Mouse (Mus musculus): ENCODE measurements at regions not wholly inside any gene's neighbourhood (a gene's known extent, or its start where the extent isn't known, plus 50 kb on each side); places are given as distances from the start of the nearest gene placed in this dataset.

DNA sequence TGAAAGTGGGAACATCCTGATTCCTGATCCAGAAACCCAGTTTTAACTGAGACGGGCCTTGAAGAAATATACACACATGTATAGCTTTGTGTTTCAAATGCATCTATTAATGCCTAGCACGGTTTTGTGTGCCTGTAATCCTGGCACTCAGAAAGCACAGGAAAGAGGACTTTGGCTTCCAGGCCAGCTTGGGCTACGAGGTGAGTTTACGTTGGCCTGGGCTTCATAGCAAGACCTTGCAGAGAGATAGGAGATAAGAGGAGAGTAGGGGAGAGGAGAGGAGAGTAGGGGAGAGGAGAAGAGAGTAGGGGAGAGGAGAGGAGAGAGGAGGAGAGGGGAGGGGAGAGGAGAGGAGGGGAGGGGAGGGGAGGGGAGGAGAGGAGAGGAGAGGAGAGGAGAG lies 234.9 kb upstream of the Klf4 start:
- no peak for ATAC-seq (ENCODE audit: insufficient number of reproducible peaks, insufficient read depth, low FRiP score, low TSS enrichment, low read depth)
- no peak overlapping the region for H3K4me3 ChIP-seq (replicated peaks)

DNA sequence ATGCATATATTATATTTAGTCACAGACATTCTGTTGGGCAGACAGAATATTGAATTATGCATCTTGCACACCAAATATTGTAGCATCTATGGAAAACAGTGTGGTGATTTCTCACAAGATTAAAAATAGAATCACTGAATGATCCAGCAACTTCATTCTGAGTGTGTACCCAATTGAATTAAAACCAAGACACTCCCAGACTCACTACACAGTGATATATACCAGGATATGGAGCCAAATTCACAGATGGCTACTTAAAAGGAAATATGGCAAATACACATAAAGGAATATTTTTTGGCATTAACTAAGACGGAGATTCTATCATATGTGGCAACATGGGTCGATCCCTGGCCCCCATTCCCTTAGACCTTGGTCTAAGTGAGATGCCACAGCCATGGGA lies 233.5 kb upstream of the Klf4 start:
- Histone ChIP-seq H3K27ac (no peak overlapping the region), H3K36me3 (no peaks in the 10 kb centered on the region), H3K9me3 (no peaks in the 10 kb centered on the region), H3K4me2 (no peak overlapping the region), H3K9ac (replicated peaks) (no peak overlapping the region), H3K4me1 (replicated peaks) (no peaks in the 10 kb centered on the region), H3K4me3 (replicated peaks) (no peak overlapping the region), H3K27me3 (no peaks in the 10 kb centered on the region)
- 95% methylated on average over 2 of the region's 2 CpGs for WGBS
- ATAC-seq (ENCODE audit: insufficient number of reproducible peaks, insufficient read depth, low FRiP score, low TSS enrichment, low read depth), result no peak

More for the DNA sequence above, 234.9 kb upstream of the Klf4 start:
- Histone ChIP-seq H3K9ac (replicated peaks) (no peak overlapping the region), H3K9me3 (no peaks in the 10 kb centered on the region), H3K27me3 (no peaks in the 10 kb centered on the region), H3K4me1 (replicated peaks) (no peaks in the 10 kb centered on the region), H3K27ac (no peak overlapping the region), H3K36me3 (no peaks in the 10 kb centered on the region), H3K4me2 (no peak overlapping the region)
- WGBS, result 82% methylated on average over 4 of the region's 4 CpGs

DNA sequence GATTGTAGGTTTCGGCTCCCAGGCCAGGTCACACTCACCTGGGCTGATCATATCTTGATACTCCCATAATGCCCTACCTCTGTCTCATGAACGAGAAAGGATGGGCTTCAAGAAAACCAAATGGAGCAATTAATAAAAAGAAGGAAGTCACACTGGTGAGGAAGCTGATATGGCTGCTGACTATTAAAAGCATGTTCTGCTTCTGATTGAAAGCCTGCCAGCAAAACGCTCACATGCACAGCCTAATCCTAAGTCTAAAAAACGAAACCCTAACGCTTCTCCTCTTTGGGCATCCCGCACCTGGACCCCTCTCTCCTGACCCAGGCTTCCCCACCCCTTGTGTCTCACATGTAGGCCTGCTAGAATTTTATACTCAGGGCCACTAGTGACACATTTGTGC lies 230.8 kb upstream of the Klf4 start:
- no peak overlapping the region for H3K4me3 ChIP-seq (replicated peaks)
- no peak overlapping the region for H3K9ac ChIP-seq (replicated peaks)
- H3K27ac ChIP-seq, result no peak overlapping the region
- H3K36me3 ChIP-seq, result no peaks in the 10 kb centered on the region
- H3K4me2 ChIP-seq, result no peak overlapping the region
- no peaks in the 10 kb centered on the region for H3K9me3 ChIP-seq
- no peaks in the 10 kb centered on the region for H3K27me3 ChIP-seq
- no peak for ATAC-seq (ENCODE audit: insufficient number of reproducible peaks, insufficient read depth, low FRiP score, low TSS enrichment, low read depth)
- H3K4me1 ChIP-seq (replicated peaks), result peaks cover 9% of the 10 kb centered on the region; the same call in 1 of the 2 replicates
- WGBS, result 75% methylated on average over 6 of the region's 6 CpGs

DNA sequence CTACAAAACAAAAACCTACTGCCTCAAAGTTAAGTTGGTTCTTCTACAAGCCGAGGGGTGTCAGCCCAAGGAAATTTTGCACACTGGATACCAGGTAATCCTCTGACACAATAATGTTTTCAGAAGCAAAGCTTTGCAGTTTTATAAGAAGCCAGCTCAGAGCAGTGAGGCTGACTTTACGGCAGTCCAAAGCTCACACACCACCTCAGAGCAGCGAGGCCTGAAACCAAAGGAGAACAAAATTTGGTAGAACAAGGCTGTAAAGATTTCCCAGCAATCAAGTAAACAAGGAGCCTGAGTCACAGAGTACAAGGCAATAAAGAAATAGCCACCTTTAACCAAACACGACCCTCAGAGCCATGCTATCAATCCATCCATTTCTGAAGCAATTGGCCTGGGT lies 230.1 kb upstream of the Klf4 start:
- H3K27ac ChIP-seq, result no peak overlapping the region

DNA sequence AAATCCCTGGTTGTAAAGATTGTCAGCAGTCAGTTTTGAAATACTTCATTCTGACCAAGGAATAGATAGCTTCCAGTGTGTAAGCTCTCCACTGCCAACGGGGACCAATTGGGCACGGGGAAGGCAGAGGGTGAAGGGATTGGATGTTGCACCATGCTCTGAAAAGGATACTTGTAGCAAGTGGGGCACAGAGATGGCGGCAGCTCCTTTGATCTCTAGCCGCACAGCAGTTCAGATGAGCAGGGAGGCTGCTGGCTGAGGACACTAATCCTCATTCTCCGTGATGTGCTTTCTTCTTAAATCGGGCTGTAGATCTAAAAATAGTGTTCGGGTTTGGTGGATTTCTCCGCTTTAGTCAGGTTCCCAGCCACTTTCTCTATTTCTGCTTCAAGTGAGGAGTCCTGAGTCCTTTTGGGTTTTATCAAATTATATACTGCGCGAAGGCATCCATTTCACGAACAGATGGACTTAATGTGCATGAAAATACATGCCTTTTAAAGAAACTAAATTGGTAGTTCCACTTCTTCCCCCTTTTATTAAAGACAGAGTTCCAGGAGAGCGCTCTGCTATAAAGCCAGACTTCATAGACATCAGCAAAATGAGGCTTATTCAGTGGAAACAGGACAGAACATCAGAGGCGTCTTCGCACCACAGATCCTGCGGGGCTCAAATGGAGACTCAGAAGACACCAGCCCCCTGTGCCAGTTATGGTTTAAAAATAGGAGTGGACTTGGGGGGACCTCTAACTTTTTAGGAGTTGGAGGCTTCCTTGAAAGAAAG lies 225.1 kb upstream of the Klf4 start:
- Histone ChIP-seq H3K9me3 (no peaks in the 10 kb centered on the region), H3K4me3 (replicated peaks) (no peak overlapping the region), H3K36me3 (no peaks in the 10 kb centered on the region), H3K4me1 (replicated peaks) (peaks cover 9% of the 10 kb centered on the region; the same call in 1 of the 2 replicates), H3K27me3 (0 out of 2 replicates have a peak, but pooled peaks cover 3% of the 10 kb centered on the region), H3K4me2 (no peak overlapping the region), H3K27ac (no peak overlapping the region), H3K9ac (replicated peaks) (no peak overlapping the region)
- WGBS, result 57% methylated on average over 15 of the region's 15 CpGs
- no peak for ATAC-seq (ENCODE audit: insufficient number of reproducible peaks, insufficient read depth, low FRiP score, low TSS enrichment, low read depth)

More for the DNA sequence above, 230.1 kb upstream of the Klf4 start:
- Histone ChIP-seq H3K27me3 (no peaks in the 10 kb centered on the region), H3K4me1 (replicated peaks) (peaks cover 9% of the 10 kb centered on the region; the same call in 1 of the 2 replicates), H3K4me3 (replicated peaks) (no peak overlapping the region), H3K36me3 (no peaks in the 10 kb centered on the region), H3K9ac (replicated peaks) (no peak overlapping the region), H3K9me3 (no peaks in the 10 kb centered on the region), H3K4me2 (no peak overlapping the region)
- ATAC-seq (ENCODE audit: insufficient number of reproducible peaks, insufficient read depth, low FRiP score, low TSS enrichment, low read depth), result no peak
- WGBS, result 34% methylated on average over 4 of the region's 4 CpGs

DNA sequence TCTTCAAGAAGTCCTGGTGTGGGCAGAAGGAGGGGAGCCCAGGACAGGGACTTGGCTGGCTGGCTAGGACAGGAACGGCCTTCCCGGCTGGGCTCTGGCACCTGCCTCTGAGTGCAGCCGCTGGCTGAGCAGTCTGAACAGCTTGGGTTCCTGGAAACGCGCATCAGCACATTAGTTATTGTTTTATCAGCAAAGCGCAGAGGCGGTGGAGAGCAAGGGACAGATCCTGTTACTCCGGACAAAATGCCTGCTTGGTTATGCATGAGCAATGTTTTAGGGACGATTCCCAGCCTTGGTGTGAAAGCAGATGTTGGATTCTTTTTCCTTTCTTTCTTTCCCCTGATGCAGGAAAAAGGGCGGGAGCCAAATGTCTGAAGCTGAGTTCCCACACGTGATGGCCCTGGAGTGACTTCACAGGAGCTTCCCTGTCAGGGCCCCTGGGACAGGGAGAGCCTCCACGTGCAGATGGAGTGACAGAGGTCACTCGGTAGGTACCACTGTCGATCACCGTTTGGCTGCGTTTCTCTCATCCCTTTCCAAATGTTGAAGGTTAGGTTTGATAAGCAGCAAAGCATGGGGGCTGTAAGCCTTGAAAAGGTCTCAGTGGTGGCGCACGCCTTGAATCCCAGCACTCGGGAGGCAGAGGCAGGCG lies 217.8 kb upstream of the Klf4 start:
- Histone ChIP-seq H3K27me3 (no peaks in the 10 kb centered on the region), H3K4me3 (replicated peaks) (no peak overlapping the region), H3K4me2 (no peak overlapping the region), H3K27ac (no peak overlapping the region), H3K4me1 (replicated peaks) (no peaks in the 10 kb centered on the region), H3K36me3 (no peaks in the 10 kb centered on the region), H3K9ac (replicated peaks) (no peak overlapping the region), H3K9me3 (no peaks in the 10 kb centered on the region)
- ATAC-seq (ENCODE audit: insufficient number of reproducible peaks, insufficient read depth, low FRiP score, low TSS enrichment, low read depth), result no peak
- 80% methylated on average over 20 of the region's 20 CpGs for WGBS

DNA sequence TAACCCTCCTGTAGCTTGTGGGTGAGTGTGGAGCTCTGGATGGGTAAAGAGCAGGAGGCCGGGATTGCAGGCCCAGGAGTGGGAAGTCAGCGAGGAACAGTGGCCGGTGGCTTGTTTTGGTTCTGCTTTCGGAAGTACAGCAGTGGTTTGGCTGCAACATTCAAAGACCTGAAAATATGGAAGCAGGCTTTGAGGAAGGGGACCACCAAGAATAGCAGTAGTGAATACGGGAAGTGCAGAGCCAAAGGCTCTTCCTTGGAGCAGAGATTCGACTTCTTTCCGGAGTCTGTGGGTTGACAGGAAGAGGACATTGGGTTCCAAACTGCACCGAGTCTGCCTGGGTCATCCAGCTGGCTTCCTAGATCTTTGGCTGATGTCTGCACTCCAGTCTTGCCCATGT lies 209.1 kb upstream of the Klf4 start:
- H3K36me3 ChIP-seq, result no peaks in the 10 kb centered on the region
- H3K4me2 ChIP-seq, result no peak overlapping the region
- no peaks in the 10 kb centered on the region for H3K9me3 ChIP-seq
- H3K4me1 ChIP-seq (replicated peaks), result no peaks in the 10 kb centered on the region
- WGBS, result 87% methylated on average over 8 of the region's 8 CpGs
- no peak overlapping the region for H3K27ac ChIP-seq
- no peak overlapping the region for H3K4me3 ChIP-seq (replicated peaks)
- no peak for ATAC-seq (ENCODE audit: insufficient number of reproducible peaks, insufficient read depth, low FRiP score, low TSS enrichment, low read depth)
- no peak overlapping the region for H3K9ac ChIP-seq (replicated peaks)
- no peaks in the 10 kb centered on the region for H3K27me3 ChIP-seq

DNA sequence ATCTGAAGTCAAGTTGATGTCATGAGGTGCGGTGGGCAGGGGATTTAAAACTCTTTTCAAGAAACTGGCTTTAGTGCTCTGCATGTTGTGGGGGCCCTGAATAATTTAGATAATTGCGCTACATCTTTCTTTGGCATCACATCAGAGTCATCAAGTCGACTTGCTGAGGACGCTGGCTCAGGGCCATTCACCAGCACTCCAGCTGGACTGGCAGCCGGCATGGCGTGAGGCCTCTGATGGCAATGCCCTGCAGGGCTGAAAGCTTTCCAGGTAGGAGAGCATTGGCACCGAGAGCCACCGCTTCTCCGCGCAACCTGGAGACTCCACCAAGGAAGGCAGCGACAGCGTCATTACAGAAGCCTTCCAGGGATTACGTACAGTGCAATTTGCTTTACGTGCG lies 207.8 kb upstream of the Klf4 start:
- no peak overlapping the region for H3K4me3 ChIP-seq (replicated peaks)
- no peak for ATAC-seq (ENCODE audit: insufficient number of reproducible peaks, insufficient read depth, low FRiP score, low TSS enrichment, low read depth)
- WGBS, result 64% methylated on average over 15 of the region's 15 CpGs

DNA sequence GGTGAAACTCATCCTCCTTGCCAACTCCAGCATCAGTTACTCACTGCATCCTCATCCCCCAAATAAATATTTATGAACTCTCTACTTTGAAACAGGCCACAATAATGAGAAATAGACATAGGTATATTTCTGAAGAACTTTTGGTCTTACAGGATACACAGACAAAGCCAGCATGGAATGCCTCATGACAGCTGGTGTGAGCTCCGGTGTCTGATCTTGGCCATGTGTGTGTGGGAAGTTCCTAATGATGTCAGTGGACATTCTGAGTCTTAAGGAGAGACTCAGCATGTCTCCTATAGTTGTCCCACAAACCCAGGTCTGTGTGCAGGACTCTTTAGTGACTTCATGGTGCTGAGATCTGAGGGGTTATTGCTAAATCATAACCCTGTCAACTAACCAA lies 206.4 kb upstream of the Klf4 start:
- ATAC-seq (ENCODE audit: insufficient number of reproducible peaks, insufficient read depth, low FRiP score, low TSS enrichment, low read depth), result no peak

More for the DNA sequence above, 207.8 kb upstream of the Klf4 start:
- no peak overlapping the region for H3K27ac ChIP-seq
- no peaks in the 10 kb centered on the region for H3K27me3 ChIP-seq
- H3K36me3 ChIP-seq, result no peaks in the 10 kb centered on the region
- H3K4me1 ChIP-seq (replicated peaks), result no peaks in the 10 kb centered on the region
- H3K4me2 ChIP-seq, result no peak overlapping the region
- H3K9ac ChIP-seq (replicated peaks), result no peak overlapping the region
- H3K9me3 ChIP-seq, result no peaks in the 10 kb centered on the region

DNA sequence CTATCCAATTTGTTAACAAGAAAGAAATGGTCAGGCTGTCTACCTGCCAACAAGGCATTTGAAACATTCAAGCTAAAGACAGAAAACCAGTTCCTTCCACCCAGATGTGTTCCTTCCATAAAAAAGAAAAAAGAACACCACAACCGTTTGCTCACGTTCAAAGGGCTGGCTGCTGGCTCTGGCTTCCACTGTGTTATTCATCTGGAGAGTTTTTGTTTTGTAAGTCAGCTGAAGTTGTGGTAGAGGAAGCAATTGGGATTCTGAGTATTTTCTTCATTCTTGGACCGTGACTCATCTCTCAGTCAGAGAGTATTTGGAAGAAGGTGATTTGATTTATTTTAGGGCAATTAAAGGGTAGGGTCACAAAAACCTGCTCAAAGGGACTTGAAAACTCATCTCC lies 203.2 kb upstream of the Klf4 start:
- ATAC-seq (ENCODE audit: insufficient number of reproducible peaks, insufficient read depth, low FRiP score, low TSS enrichment, low read depth), result no peak
- H3K9me3 ChIP-seq, result no peaks in the 10 kb centered on the region
- 42% methylated on average over 3 of the region's 3 CpGs for WGBS
- no peak overlapping the region for H3K27ac ChIP-seq
- no peak overlapping the region for H3K9ac ChIP-seq (replicated peaks)
- no peaks in the 10 kb centered on the region for H3K36me3 ChIP-seq
- H3K4me3 ChIP-seq (replicated peaks), result no peak overlapping the region
- no peaks in the 10 kb centered on the region for H3K4me1 ChIP-seq (replicated peaks)
- H3K4me2 ChIP-seq, result no peak overlapping the region
- no peaks in the 10 kb centered on the region for H3K27me3 ChIP-seq

More for the DNA sequence above, 206.4 kb upstream of the Klf4 start:
- H3K4me2 ChIP-seq, result no peak overlapping the region
- H3K36me3 ChIP-seq, result no peaks in the 10 kb centered on the region
- no peak overlapping the region for H3K9ac ChIP-seq (replicated peaks)
- no peaks in the 10 kb centered on the region for H3K4me1 ChIP-seq (replicated peaks)
- H3K4me3 ChIP-seq (replicated peaks), result no peak overlapping the region
- 97% methylated on average over 1 of the region's 1 CpGs for WGBS
- no peaks in the 10 kb centered on the region for H3K9me3 ChIP-seq
- no peaks in the 10 kb centered on the region for H3K27me3 ChIP-seq
- H3K27ac ChIP-seq, result no peak overlapping the region

DNA sequence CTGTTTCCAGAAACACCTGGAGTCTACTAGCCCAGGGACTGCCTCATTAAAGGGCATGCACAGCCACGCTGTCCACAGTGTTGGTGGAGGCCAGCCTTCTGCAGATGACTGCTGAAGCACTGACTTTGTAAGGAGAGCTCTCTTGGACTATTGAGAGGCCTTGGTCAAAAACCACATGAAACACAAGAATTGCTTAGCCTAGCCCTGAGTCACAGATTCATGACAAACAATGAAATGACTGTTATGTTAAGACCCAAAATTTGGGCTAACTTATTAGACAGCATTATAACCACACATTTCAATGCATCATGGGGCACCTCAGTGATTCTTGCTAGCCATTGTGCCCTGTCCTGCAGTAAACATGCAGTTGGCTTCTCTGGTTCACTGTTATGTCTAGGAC lies 202.1 kb upstream of the Klf4 start:
- Histone ChIP-seq H3K27me3 (no peaks in the 10 kb centered on the region), H3K36me3 (no peaks in the 10 kb centered on the region), H3K9ac (replicated peaks) (no peak overlapping the region), H3K9me3 (no peaks in the 10 kb centered on the region), H3K4me3 (replicated peaks) (no peak overlapping the region), H3K27ac (no peak overlapping the region), H3K4me1 (replicated peaks) (no peaks in the 10 kb centered on the region), H3K4me2 (no peak overlapping the region)
- WGBS, result 78% methylated on average over 1 of the region's 1 CpGs
- no peak for ATAC-seq (ENCODE audit: insufficient number of reproducible peaks, insufficient read depth, low FRiP score, low TSS enrichment, low read depth)

All from limb, embryonic 12.5 days (tissue).